Mouse (Mus musculus) olfactory bulb, adult 2 months (tissue): ENCODE data around the gene Aldh5a1. TPM values are rescaled to one million over a fixed set of nuclear protein-coding genes. Genes with fewer than 3 reads are reported as not detected.
A peak's percentile ranks its signal among the peaks of the same experiment; 100 is the strongest.
"Not testable (repeated sequence)": the region's sequence is repeated elsewhere in the genome, so short reads cannot be mapped to it uniquely, and the experiment has no call there.

Source experiments
- H3K27ac ChIP-seq: fragments of 200-500 bp; 2 replicates; pipeline ENCODE4 v1.5.1; 2012; ENCODE audit warnings: low read depth, low read length; ENCODE audit not compliant: insufficient read depth
- H3K4me1 ChIP-seq: fragments of 200-500 bp; 2 replicates; pipeline ENCODE4 v1.6.1; 2012; ENCODE audit warnings: low read length; ENCODE audit not compliant: control insufficient read depth, insufficient read depth
- H3K4me3 ChIP-seq: fragments of 200-500 bp; 2 replicates; pipeline ENCODE4 v1.5.1; 2012; ENCODE audit warnings: mild to moderate bottlenecking, low read depth, low read length, moderate library complexity; ENCODE audit not compliant: insufficient read depth
- CTCF ChIP-seq: fragments of 200-500 bp; IDR thresholded peaks from 2 replicates; pipeline ENCODE4 v1.5.1; 2012; ENCODE audit warnings: low read depth, mild to moderate bottlenecking, low read length, moderate library complexity; ENCODE audit not compliant: insufficient read depth
- POLR2A ChIP-seq: fragments of 200-500 bp; IDR thresholded peaks from 2 replicates; pipeline ENCODE4 v1.6.1; 2012; ENCODE audit warnings: mild to moderate bottlenecking, low read depth, low read length, moderate library complexity; ENCODE audit not compliant: insufficient read depth
- whole genome bisulfite sequencing: fragments of 180-500 bp; shearing (Covaris S2); methylation state at CpG from one replicate; pipeline ENCODE4 v1.1.7; 2018; 5-methylcytosine and 5-hydroxymethylcytosine counted together
- polyA plus RNA-seq: library from polyadenylated mRNA; stranded (reverse); fragments of >200 nt; gene quantifications from 2 replicates; pipeline ENCODE4 v1.2.4, GENCODE M21; 2012; ENCODE audit warnings: low replicate concordance; ENCODE audit not compliant: missing spikeins, insufficient read depth, insufficient read length

Gene Aldh5a1
- polyA plus RNA-seq: not detected in 2 replicates

DNA sequence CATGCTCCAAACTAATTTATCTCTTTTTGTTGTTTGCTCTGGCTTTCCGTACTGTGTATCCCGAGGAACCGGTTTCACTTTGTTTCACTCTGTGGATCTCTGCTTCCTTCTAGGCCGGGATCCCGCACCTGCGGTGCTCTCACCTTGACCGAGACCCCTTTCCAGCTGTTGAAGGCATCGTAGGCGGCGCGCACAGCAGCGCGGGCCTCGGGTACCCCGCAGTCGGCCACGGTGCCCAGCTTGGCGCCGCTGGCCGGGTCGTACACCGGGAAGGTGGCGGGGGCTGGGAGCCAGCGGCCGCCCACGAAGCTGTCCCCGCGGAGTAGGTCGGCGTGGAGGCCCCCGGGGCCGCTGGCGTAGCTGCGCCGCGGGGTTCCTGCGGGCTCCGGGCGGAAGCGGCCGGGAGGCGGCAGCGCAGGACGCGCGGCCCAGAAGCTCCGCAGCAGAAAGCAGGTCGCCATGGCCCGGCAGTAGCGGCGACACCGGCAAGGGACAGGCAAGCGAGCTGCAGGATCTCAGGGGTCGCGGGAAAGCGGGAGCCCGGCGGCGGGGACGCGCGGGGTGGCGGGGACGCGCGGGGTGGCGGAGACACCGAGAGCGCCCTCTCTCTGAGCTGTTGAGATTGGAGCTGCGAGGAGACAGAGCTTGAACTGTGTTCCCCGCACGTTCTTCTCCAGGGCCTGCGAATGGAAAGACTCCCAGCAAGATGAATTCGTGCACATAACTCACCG is at the start of gene Aldh5a1:
Aldh5a1 (minus strand) TSS at position 554 of the 731 bp plus-strand sequence.
- Histone ChIP-seq H3K4me1 (peaks cover 14% of the 10 kb centered on the region), H3K4me3 (peak within 1 kb of the TSS; percentile 95), H3K27ac (peak within 1 kb of the TSS; percentile 81)
- under 1% methylated on average over 75 of the region's 75 CpGs for WGBS
- no peak for TF ChIP-seq CTCF
- TF ChIP-seq POLR2A: peak; percentile 66

DNA sequence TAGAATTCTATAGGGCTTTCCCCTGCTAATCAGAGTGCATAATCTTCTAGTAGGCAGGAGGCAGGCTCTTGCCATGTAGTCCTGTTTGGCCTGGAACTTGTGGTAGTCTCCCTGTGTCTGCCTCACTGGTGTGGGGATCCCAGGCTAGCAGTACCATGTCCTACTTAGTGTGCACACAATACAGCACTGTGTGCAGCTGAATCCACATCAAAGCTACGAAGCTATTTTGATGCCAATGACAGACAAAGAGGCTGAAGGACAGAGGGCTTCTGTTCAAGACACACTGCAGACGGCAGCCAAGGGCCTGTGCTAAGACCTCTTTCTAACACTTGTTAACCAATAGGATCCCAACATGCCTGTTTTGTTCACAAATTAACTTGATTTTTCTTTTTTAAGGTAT is 48.0 kb upstream of the Aldh5a1 start:
- Histone ChIP-seq H3K4me1 (peaks cover 6% of the 10 kb centered on the region), H3K4me3 (no peak overlapping the region), H3K27ac (no peak overlapping the region)
- 48% methylated on average over 2 of the region's 2 CpGs for WGBS
- no peak for TF ChIP-seq POLR2A
- no peak for TF ChIP-seq CTCF

DNA sequence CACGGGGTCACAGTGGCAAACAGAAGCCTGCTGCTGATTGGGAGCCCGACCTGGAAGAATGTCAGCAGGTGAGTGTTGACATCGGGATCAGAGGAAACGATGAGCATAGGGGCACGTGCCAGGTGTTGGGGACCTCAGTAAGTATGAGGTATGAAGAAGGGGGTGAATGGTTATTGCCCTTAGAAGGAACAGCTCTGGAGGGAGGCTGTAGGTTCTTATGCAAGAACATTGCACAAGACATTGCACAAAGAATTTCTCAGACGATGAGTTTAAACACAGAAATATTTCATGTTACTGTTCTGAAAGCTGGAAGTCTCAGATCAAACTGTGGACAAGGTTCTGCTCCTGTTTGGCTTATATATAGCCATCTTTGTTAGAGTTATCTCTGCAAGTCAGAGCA is 43.6 kb upstream of the Aldh5a1 start:
- no peak overlapping the region for H3K4me3 ChIP-seq
- no peak overlapping the region for H3K27ac ChIP-seq
- WGBS: 89% methylated on average over 6 of the region's 6 CpGs
- TF ChIP-seq POLR2A: no peak
- TF ChIP-seq CTCF: no peak
- peaks cover 16% of the 10 kb centered on the region for H3K4me1 ChIP-seq

DNA sequence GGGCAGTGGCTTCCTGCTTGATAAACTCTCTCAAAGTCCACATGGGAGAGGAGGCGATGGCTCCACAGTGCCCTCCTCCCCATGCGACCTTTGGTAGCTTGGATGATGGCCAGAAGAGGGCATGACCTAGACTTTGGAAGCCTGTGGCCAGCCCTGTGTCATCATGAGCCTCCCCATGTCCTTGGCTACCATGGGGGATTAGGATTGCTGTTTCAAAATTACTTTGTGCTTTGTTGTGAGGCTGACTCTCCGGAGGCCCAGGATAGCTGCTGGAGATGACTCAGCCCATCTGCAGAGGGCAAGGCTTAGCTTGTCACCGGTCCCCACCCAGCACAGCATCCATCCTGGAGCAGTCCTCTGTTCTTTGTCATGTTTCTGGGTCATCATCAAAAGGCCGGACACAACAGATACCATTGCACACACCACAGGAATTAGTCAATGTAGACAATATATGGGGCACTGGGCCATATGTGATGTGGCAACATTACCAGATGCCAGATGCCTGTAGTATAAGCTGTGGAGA is 40.4 kb upstream of the Aldh5a1 start:
- Histone ChIP-seq H3K27ac (no peak overlapping the region), H3K4me3 (no peak overlapping the region), H3K4me1 (peaks cover 13% of the 10 kb centered on the region)
- 54% methylated on average over 5 of the region's 5 CpGs for WGBS
- no peak for TF ChIP-seq POLR2A
- no peak for TF ChIP-seq CTCF

DNA sequence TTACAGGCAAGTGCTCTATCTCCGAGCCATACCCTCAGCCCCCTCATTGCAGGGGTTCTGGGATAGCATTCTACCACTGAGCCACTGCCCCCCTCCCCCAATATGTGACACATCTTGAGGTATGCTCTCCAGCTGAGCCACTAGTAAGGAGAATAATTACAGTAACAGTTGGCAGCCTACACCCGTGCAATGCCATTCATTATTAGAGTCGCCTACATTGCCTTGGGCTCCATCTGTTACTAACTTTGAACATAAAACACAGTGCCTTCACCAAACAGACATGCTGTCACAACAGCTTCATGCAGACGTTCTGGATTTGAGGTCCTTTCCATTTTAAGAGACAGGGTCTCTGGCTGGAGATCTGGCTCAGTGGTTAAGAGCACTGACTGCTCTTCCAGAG is 38.9 kb upstream of the Aldh5a1 start:
- H3K4me3 ChIP-seq: no peak overlapping the region
- no peak overlapping the region for H3K27ac ChIP-seq
- 42% methylated on average over 4 of the region's 4 CpGs for WGBS
- TF ChIP-seq POLR2A: no peak
- no peak for TF ChIP-seq CTCF
- H3K4me1 ChIP-seq: peaks cover 13% of the 10 kb centered on the region

DNA sequence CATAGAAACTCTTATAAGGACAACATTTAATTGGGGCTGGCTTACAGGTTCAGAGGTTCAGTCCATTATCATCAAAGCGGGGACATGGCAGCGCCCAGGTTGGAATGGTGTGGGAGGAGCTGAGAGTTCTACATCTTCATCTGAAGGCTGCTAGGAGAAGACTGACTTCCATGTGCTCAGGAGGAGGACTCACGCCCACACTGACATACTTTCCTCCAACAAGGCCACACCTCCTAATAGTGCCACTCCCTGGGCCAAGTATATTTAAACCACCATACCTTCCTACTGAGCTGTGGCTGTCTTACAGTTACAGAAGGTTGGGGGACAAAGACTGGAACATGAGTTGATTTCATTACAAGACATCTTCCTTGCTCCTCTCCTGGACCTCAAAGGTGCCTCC is 34.3 kb upstream of the Aldh5a1 start:
- not testable (repeated sequence) for H3K4me3 ChIP-seq, H3K27ac ChIP-seq, H3K4me1 ChIP-seq
- 92% methylated on average over 3 of the region's 3 CpGs for WGBS

DNA sequence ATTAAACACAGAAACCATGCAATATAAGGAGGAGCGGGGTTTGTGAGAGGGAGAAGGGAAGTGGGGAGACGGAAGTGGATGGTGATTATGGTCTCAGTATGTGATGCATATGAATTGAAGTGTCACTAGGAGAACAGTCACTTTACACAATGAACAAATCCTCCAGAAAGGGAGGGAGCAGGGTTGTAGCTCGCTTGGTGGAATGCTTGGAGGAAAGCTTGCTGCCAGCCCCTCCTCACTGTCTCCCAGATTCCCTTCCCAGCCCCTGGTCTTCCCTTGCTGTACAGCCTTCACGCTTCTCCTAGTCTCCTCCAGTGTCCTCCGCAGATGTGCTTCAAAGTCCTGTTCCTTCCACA is 28.4 kb upstream of the Aldh5a1 start:
- H3K4me1 ChIP-seq: peaks cover 7% of the 10 kb centered on the region
- no peak for TF ChIP-seq POLR2A
- no peak for TF ChIP-seq CTCF
- no peak overlapping the region for H3K4me3 ChIP-seq
- WGBS: 28% methylated on average over 5 of the region's 5 CpGs
- no peak overlapping the region for H3K27ac ChIP-seq

DNA sequence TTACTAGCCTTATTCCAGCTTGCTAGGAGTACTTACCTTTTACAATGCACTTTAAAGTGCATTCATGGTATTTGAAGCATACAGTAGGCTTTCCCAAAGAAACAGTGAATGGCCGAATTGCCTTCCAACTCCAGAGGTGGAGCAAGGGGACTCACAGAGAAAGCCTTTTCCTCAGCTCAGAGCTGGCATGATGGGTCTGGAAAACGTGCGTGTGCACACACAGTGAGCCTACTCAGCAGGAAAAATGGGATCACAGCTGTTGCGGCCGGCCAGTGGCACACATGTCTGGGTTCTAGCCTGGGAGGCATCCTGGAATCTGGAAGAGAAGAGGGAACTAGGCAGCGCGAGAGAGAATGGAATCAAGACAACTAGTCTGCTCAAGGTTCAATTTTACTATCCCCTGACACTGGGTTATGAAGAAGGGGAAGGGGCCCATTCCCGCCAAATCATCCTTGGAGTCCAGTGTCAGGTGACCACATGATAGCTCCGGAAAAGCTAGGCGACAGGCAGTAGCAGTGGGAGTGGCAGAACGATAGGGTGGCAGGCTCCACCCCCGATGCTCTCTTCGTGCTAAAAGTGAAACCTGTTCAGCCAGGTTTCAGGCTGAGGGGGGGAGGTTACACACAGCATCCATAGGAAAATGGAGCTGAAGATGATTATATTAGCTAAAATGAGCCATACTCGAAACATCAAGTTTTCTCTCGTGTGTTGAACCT is 27.8 kb upstream of the Aldh5a1 start:
- Histone ChIP-seq H3K4me1 (peaks cover 7% of the 10 kb centered on the region), H3K4me3 (peak overlapping the region; percentile 9), H3K27ac (no peak overlapping the region)
- TF ChIP-seq POLR2A: no peak
- no peak for TF ChIP-seq CTCF
- WGBS: 14% methylated on average over 15 of the region's 15 CpGs

DNA sequence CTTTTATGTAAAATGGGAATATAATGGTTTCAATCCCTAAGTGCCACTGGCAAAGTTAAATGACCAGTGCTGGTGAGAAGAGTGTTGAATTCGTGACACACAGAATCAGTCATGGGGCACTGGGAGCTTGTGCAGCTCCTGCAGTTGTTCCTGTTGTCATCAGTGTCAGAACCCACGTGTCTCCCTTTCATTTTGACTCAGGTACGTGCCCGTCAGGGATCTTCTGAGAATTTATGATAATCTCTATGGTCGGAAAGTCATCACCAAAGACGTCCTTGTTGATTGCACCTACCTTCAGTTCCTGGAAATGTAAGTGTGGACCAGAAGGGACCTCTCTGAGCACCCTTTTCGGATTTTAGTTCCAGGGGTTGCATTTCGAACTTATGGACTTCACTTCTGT is 24.7 kb upstream of the Aldh5a1 start:
- 90% methylated on average over 8 of the region's 8 CpGs for WGBS
- peaks cover 7% of the 10 kb centered on the region for H3K4me1 ChIP-seq
- no peak overlapping the region for H3K4me3 ChIP-seq
- no peak for TF ChIP-seq CTCF
- TF ChIP-seq POLR2A: no peak
- no peak overlapping the region for H3K27ac ChIP-seq

DNA sequence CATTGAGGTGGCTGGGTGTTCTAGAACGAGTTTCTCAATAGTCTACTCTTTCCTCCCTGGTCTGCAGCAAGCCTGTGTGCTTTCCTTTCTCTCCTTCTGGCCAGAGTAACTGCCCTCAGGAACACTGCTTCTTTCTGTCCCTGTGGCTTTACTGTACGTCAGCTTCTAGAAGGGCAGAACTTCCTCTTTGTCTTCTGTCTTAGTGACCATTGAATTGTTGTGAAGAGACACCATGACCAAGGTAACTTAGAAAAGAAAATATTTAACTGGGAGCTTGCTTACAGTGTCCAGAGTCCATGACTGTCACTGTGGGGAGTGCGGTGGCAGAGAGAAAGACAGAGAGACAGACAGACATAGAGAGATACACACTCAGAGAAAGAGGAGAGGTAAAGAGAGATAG is 22.6 kb upstream of the Aldh5a1 start:
- Histone ChIP-seq H3K4me3 (no peak overlapping the region), H3K4me1 (peaks cover under 1% of the 10 kb centered on the region), H3K27ac (no peak overlapping the region)
- no peak for TF ChIP-seq POLR2A
- 79% methylated on average over 3 of the region's 3 CpGs for WGBS
